Comparison of ENCODE assay signal across 8 mouse cellular contexts in genomic region chr3:52925223-52925622, GRCm38 (mm10).
DNase-seq lines count a peak whose midpoint lies in the region; ATAC-seq and TF ChIP-seq lines count a peak whose summit lies in the region.

No protein-coding gene starts in this region.

- no peaks in the 10 kb centered on the region for H3K9me3 ChIP-seq in neural tube, embryonic 15.5 days (replicated peaks)
- H3K9me3 ChIP-seq in midbrain, postnatal 0 days (ENCODE audit: low read length), result no peaks in the 10 kb centered on the region

- H3K9ac ChIP-seq in neural tube, embryonic 15.5 days (replicated peaks), result no peak overlapping the region
- H3K9ac ChIP-seq in midbrain, postnatal 0 days (replicated peaks; ENCODE audit: low read length, poor library complexity, severe bottlenecking), result no peak overlapping the region

- DNase-seq in gastrocnemius, adult 18-20 months (ENCODE audit: low spot score), result peak; percentile 18
- DNase-seq in gastrocnemius, postnatal 4 days (ENCODE audit: low spot score in 2 of 2), result no peak
- peak; percentile 27 for DNase-seq in neural tube, embryonic 10.5 days (ENCODE audit: extremely low spot score, low spot score)
- DNase-seq in c-Kit-positive CD71-positive TER-119-negative erythroid progenitor cells, embryonic 14.5 days (ENCODE audit: low read depth), result peak; percentile 16
- no peak for DNase-seq in midbrain, postnatal 0 days (ENCODE audit: low spot score)
- DNase-seq in left cerebral cortex, postnatal 14 days (ENCODE audit: low spot score in 2 of 2), result no peak
- DNase-seq in gastrocnemius, postnatal 36 days, result no peak

- intact Hi-C loops in left cerebral cortex, postnatal 14 days (cut with DNase I), result no loop called here
- intact Hi-C loops in gastrocnemius, postnatal 36 days (cut with DNase I), result no loop called here

- 62% methylated on average over 3 of the region's 3 CpGs for WGBS in neural tube, embryonic 15.5 days
- 59% methylated on average over 3 of the region's 3 CpGs for WGBS in midbrain, postnatal 0 days

- no peak overlapping the region for H3K4me2 ChIP-seq in neural tube, embryonic 15.5 days
- H3K4me2 ChIP-seq in midbrain, postnatal 0 days (ENCODE audit: low read depth, low read length, poor library complexity, severe bottlenecking), result no peak overlapping the region

- no peak overlapping the region for H3K4me3 ChIP-seq in neural tube, embryonic 15.5 days (replicated peaks)
- H3K4me3 ChIP-seq in midbrain, postnatal 0 days (ENCODE audit: low read depth, low read length), result no peak overlapping the region

- no peaks in the 10 kb centered on the region for H3K4me1 ChIP-seq in neural tube, embryonic 15.5 days
- H3K4me1 ChIP-seq in midbrain, postnatal 0 days (ENCODE audit: insufficient read depth, low read length), result no peaks in the 10 kb centered on the region

- H3K36me3 ChIP-seq in neural tube, embryonic 15.5 days, result no peaks in the 10 kb centered on the region
- H3K36me3 ChIP-seq in midbrain, postnatal 0 days (ENCODE audit: insufficient read depth, low read length), result no peaks in the 10 kb centered on the region

- ATAC-seq in neural tube, embryonic 15.5 days (ENCODE audit: low FRiP score), result no peak
- no peak for ATAC-seq in midbrain, postnatal 0 days (ENCODE audit: low FRiP score)

- no peaks in the 10 kb centered on the region for H3K27me3 ChIP-seq in neural tube, embryonic 15.5 days (replicated peaks)
- H3K27me3 ChIP-seq in midbrain, postnatal 0 days (ENCODE audit: insufficient read depth, low read length), result no peaks in the 10 kb centered on the region

- peak; percentile 55 for TF ChIP-seq CTCF in midbrain, postnatal 0 days (IDR thresholded peaks at IDR 0.05)

- no peak overlapping the region for H3K27ac ChIP-seq in neural tube, embryonic 15.5 days (replicated peaks)
- H3K27ac ChIP-seq in midbrain, postnatal 0 days (ENCODE audit: low read depth, low read length), result no peak overlapping the region

Comparison
In these comparisons a context has a peak if more than half of its experiments do, and no peak if none do; other contexts are left out.
1. DNase-seq: peak in gastrocnemius, adult 18-20 months (single experiment), neural tube, embryonic 10.5 days (single experiment) and c-Kit-positive CD71-positive TER-119-negative erythroid progenitor cells, embryonic 14.5 days (single experiment); none in gastrocnemius, postnatal 4 days (0 of 2), midbrain, postnatal 0 days (single experiment), left cerebral cortex, postnatal 14 days (0 of 2) and gastrocnemius, postnatal 36 days (0 of 2).